Mouse (Mus musculus) urinary bladder, adult 2 months (tissue): ENCODE results near the gene Lmtk2. TPM values are rescaled to one million over a fixed set of nuclear protein-coding genes. Genes with fewer than 3 reads are reported as not detected.

Experiments
- DNase-seq: peaks from one replicate; pipeline ENCODE4 v3.0.0; 2022; ENCODE audit warnings: low spot score
- polyA plus RNA-seq: library from polyadenylated mRNA; depleted of rRNA; stranded (reverse); fragments of >200 nt; gene quantifications from 2 replicates; pipeline ENCODE4 v1.2.3, GENCODE M21; 2012; rRNA removed

Gene Lmtk2
- polyA plus RNA-seq, 1 experiment = 13.7 TPM

DNA sequence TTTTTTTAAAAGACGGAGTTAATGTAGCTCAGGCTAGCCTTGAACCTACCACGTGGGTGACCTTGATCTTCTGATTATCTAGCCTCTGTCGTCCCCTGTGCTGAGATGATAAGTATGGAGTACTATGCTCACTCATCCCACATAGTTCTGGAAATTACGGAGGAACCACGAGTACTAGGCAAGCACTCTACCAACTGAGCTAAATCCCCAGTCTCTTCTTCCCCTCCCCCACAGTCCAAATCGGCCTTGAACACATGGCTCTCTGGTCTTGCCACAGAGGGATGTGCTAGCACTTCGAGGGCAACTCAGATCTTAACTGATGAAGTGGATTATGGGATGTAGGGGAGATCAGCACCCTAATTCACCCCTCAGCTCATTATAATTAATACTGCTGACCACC is 117.8 kb downstream of the Lmtk2 start:
- DNase-seq = no peak

DNA sequence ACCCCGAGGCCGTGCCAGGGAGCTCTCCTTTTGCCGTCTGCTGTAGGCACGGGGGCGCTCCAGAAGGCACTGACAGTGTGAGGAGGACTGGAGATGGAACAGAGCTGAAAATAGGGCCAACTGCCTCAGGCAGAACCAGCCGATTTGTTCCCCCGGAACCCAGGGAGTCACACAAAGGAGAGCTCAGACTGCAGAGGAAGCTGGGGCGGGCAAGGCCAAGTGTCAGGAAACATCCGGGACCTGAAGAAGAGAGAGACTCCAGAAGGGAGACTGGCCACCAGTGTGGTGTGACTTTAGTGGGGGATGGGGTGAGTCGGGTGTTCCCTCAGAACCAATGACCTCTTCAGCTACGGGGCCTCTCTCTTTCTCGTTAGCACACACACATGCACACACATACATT is 119.1 kb downstream of the Lmtk2 start:
- no peak for DNase-seq

- no peak for DNase-seq
Observed at GRCm38 (mm10) chr5:144219936-144220335, 119.7 kb downstream of the Lmtk2 start.

DNA sequence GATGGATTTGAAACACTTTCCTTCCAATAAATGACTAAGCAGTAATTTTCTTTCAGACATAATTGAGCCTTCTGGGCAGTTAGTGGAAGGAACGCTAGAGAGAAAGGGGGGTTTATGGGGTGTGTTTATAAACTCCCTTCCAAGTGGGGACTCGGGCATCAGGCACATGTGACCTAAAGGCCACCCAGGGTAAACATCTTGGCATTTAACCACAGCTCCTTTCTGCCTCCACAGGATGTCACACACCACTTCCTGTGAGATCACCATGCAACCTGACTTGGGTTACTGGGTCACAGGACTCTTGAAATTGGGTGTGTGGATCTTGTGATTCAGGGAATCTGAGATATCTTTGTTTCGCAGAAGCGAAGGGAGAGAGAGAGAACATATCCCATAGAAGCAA is 121.1 kb downstream of the Lmtk2 start:
- no peak for DNase-seq

GRCm38 (mm10) chr5:144222811-144223502 is 122.7 kb downstream of the Lmtk2 start:
- no peak for DNase-seq

GRCm38 (mm10) chr5:144223503-144223862 is 123.2 kb downstream of the Lmtk2 start, which contains the start of gene Tecpr1:
Tecpr1 (minus strand) TSS chr5:144223615.
- DNase-seq = peak; percentile 87

GRCm38 (mm10) chr5:144223899-144224816 is 123.9 kb downstream of the Lmtk2 start:
- no peak for DNase-seq

DNA sequence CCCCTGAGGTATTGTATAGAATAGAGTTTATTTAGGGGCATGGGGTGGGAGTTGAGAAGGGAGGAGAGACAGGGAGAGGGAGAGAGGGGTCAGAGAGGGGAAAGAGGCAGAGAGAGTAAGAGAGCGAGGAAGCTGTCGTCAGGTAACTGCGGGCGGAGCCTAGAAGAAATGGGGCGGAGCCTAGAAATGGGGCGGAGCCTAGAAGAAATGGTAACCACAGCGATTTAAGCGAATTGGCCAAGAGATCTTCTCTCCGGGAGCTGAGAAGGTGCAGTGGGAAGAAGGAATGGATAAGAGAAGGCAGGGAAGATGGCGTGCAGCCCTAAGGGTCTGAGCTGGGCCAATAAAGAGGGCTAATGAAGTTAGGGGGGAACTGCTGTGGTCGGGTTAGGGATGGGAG is 126.0 kb downstream of the Lmtk2 start:
- no peak for DNase-seq

DNA sequence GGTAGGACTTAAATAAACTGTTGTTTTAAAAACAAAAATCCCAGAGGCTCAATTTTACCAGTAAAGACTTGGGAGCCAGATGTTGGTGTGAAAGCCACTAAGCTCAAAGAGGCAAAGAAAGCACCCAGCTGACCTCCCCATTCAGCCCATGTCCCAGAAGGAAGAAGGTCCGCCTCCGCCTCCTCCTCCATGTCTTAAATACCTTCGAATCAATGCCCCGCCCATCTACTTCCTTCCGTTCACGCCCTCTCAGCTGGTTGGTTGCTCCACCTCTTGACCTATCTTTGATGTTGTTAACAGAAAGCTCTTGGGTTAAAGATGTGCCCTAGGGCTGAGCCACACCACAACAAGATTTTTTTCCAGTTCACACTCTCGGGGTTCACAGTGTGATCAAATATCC is 130.0 kb downstream of the Lmtk2 start:
- DNase-seq = no peak

DNA sequence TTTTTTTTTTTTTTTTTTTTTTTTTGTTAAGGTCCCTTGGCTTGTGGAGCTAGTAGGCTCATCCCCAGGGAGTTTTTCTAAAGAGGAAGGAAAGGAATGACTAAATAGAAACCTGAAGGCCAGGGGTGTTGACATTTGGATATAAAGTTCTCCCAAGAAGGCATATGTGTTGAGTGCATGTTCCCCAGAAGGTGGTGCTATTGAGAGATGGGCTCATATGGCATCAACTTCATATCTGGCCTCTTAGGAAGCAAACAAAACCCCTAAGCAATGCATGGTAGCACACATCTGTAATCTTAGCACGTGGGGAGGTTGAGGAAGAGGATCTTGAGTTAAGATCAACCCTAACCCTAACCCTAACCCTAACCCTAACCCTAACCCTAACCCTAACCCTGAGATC is 131.2 kb downstream of the Lmtk2 start:
- DNase-seq = no peak

DNA sequence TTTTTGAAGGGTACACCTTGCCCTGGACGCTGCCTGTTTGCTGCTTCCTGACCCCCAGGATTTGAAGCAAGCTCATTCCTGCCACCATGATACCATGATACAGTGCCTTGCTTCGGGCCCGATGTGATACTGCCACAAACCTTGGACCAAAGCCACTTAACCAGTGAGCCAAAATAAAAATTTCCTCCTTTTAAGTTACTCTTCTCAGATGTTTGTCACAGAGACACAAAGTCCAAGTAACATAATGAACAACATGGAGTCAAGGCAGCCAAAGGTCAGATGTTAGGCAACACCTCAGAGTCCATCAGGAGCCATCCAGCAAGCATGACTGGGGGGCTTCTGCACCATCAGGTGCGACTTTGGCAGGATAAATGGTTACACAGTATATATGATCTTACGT is 132.3 kb downstream of the Lmtk2 start:
- DNase-seq = no peak

DNA sequence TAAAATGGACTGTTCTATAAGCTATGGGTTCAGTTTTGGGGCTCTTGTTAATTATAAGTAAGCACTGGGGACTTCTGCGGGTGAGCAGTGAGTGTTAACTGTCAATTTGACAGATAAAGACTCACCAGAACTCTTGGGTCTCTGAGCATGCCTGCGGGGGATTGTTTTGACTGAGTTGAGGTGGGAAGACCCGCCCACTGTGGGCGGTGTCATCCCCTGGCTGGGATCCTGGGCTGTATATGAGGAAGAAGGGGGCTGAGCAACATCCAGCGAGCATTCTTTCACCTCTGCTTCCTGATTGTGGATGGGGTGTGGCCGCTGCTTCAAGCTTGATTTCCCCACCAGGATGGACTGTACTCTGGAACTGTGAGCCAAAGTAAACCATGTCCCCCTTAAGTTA is 134.0 kb downstream of the Lmtk2 start:
- DNase-seq = no peak

DNA sequence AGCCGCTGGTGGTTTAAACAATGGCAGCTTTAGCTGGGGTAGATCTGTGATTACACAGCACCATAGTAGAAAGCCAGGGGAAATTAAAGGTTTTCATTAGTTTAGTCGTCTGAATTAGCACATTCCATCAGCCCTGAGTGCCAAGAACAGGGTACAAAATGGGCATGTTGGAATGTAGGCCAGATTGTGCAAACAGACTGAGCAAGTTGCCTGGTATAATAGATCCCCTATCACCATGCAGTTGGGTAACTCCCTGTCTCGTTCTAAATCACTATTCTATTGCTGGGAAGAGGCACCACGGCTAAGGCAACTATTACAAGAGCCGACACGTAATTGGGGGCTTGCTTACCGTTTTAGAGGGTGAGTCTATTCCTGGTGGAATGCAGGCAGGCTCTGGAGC is 134.5 kb downstream of the Lmtk2 start:
- DNase-seq = no peak

Other genes with a start within 250 kb of the Lmtk2 start
- 0.09 and 0.14 TPM in 2 replicates for gene Ankrd61, start 202.8 kb upstream of the Lmtk2 start, polyA plus RNA-seq
- 46.7 and 53.3 TPM in 2 replicates for gene Aimp2, start 190.6 kb upstream of the Lmtk2 start, polyA plus RNA-seq
- gene Pms2, start 190.5 kb upstream of the Lmtk2 start, polyA plus RNA-seq = 6.5 and 7.1 TPM in 2 replicates
- gene Gm42421, start 172.3 kb upstream of the Lmtk2 start, polyA plus RNA-seq = 1.2 TPM in 2 replicates
- gene Rsph10b, start 167.4 kb upstream of the Lmtk2 start, polyA plus RNA-seq = 2.6 and 2.8 TPM in 2 replicates
- 38.6 and 40.0 TPM in 2 replicates for gene Ccz1, start 85.6 kb upstream of the Lmtk2 start, polyA plus RNA-seq
- not detected in 2 replicates for gene Ocm, start 73.8 kb upstream of the Lmtk2 start, polyA plus RNA-seq
- gene Bhlha15, start 89.8 kb downstream of the Lmtk2 start, polyA plus RNA-seq = 0.50 TPM in 2 replicates
- 35.0 and 35.3 TPM in 2 replicates for gene Tecpr1, start 123.2 kb downstream of the Lmtk2 start, polyA plus RNA-seq
- gene Bri3, start 144.0 kb downstream of the Lmtk2 start, polyA plus RNA-seq = 138 and 144 TPM in 2 replicates